Mouse (Mus musculus) left cerebral cortex, postnatal 14 days (tissue): ENCODE data around the gene Fat1. TPM values are rescaled to one million over a fixed set of nuclear protein-coding genes. Genes with fewer than 3 reads are reported as not detected.

Experiments
- DNase-seq, 2 experiments: peaks; one replicate each; pipeline ENCODE4 v3.0.0; 2021 to 2022; ENCODE audit warnings: low spot score in 2 of 2, mixed read lengths in 1 of 2
- intact Hi-C: fragments of 180-260 bp; cut with DNase I; formaldehyde crosslinking; loops from one replicate; pipeline ENCODE4 v1.15.1; 2025
- long read RNA-seq, 2 experiments: library from polyadenylated mRNA; stranded (forward); transcript quantifications; one replicate each; pipeline ENCODE4 v2.0.0; 2021
- total RNA-seq, 2 experiments: library from RNA; stranded (reverse); gene quantifications; 2 replicates each; pipeline ENCODE4 v1.2.3; 2021

Gene Fat1
- 10 to 100 TPM; 34.2 to 37.4 TPM for total RNA-seq
- long read RNA-seq, experiment 1, partial matches to known transcripts = 1 of 2 reads
- long read RNA-seq, experiment 1, other reads (novel, unspliced or antisense) = 1 of 2 reads
- long read RNA-seq, experiment 2, partial matches to known transcripts = 2 of 3 reads
- long read RNA-seq, experiment 2, other reads (novel, unspliced or antisense) = 1 of 3 reads

DNA sequence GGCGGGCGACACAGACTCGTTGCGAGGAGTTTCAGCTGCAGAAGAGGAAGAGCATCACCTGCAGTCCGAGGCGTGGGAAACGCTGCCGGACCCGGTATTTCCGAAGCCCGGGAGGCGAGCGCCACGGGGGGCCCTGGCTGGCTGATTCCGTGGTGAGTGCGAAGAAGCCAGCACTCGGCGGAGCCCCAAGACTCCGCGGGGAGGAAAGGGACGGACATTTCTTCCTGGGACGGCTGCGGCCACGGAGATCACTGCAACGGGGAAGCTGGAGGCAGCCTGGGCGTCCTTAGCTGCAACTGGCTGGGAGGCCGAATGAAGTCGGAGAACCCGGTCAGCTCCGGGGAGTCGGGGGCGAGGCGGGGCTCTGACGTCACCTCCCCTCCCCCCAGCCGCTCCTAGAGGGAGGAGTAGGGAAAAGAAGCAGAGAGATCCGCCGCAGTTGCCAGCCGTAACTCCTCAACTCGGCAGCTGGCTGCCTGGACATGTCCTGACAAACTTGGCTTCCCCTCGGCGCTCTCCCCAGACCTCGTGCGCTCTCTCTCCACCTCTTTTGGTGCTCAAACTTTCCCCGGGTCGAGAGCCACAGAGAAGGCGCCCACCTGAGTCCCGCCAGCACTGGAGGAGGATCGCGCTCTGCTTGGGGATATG lies at the start of gene Fat1:
TSS of gene Fat1 (plus strand) at position 598 of the 648 bp plus-strand sequence.
- peak; percentile 50 to 75 for DNase-seq
- intact Hi-C loops = loop anchor here (5.0 kb wide), 4 partner anchors 52 to 898 kb away; no protein-coding TSS in a partner anchor

DNA sequence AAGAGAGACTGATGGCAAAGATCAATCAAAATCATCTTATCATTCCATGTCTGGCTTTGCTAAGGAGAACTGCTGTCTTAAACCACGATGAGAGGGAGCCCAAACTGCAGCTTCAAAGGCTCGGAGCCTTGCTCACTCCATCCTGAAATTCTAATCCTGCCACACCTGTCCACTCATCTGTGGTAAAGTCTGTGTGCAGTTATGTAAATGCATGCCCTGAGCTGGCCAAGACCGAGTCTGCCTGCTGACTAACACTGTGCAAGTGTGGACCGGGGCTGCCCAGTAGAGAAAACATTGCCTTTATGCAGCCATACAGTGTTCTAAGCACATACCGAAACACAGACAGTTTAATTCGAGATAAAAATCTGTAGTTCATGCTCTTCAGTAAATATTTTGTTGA lies 40.6 kb upstream of the Fat1 start:
- intact Hi-C loops = no loop called here

DNA sequence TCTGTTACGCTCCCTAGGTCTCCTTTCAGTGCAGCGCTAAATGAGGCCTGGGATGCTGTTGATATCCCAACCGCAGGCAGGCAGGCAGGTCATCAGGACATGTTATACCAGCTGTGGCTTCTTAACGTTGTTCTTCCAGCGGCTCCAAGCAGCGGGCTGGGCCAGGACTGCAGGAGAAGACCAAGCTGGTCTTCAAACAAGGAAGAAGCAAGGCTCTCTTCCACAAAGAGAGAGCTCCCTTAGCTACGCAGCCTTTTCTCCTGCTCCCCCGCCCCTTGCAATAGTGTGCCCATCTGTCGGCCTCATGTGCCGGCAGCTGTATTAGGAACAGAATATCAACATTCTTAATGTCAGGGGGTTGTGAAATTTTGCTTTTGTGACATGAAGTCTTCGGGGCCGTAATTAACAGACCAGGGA lies 35.7 kb upstream of the Fat1 start:
- DNase-seq = peak; percentile 2 to 7
- intact Hi-C loops = no loop called here

More for the DNA sequence above, 40.6 kb upstream of the Fat1 start:
- DNase-seq = no peak

DNA sequence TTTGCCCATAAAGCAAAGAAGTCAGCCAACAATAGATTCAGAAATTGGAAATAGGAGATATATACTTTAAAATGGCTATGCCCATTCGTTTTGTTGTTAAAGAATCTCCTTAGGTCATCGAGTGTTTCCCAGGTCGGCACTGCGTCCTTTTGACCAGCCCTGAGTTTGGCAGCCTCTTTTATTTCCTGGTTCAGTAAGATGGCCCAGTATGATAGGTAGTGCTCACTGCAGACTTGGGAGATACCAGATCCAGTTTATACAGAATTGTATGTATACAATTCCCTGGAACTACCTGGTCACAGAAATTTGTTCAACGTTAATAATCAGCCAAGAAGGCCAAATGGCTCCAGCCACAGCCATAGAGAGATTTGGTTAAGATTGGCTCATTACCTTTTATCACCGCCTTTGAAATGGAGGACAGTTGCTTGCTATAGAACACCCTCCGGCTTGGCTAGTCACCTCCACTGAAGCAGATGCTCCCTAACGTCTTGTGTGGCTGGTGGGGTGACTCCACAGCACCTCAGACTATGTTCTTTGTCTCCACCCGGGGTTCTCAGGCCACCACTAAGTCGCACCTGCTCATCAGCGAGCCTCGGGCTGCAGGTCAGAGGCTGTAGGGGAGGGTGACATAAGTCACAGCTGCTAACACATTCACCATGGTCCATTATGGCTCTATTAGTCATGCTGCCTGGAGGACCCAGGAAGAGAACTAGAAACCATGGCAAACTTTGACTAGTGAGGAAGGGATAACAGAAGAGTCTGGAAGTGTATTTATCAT lies 23.9 kb upstream of the Fat1 start:
- intact Hi-C loops = no loop called here
- no peak for DNase-seq

DNA sequence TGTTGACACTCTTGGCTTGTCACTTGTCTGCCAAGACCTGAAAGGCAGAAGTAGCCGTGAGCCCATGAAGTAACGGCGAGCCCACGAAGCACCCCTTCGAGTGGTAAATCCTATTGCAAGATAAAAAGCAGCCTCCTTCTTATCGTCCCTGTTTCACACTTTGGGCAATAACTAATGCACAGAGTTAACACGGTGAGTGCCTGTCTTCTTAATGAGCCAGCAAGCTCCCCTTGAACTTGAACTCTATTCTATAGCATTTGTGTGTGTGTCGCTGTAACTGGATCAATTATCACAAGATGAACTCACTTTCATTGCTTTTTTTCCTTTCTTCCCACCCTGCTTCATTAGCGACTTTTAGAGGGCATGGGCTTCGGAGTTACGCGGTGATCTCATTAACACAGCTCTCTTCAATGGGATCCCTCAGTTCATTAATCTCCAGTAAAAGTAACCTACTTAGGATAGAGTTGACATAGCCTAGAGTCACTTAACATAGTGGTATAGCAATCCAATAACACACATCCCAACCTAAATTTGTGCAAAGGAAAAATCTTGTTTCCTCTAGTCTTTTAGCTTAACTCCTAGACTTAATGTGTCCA lies 15.7 kb upstream of the Fat1 start:
- intact Hi-C loops = no loop called here

DNA sequence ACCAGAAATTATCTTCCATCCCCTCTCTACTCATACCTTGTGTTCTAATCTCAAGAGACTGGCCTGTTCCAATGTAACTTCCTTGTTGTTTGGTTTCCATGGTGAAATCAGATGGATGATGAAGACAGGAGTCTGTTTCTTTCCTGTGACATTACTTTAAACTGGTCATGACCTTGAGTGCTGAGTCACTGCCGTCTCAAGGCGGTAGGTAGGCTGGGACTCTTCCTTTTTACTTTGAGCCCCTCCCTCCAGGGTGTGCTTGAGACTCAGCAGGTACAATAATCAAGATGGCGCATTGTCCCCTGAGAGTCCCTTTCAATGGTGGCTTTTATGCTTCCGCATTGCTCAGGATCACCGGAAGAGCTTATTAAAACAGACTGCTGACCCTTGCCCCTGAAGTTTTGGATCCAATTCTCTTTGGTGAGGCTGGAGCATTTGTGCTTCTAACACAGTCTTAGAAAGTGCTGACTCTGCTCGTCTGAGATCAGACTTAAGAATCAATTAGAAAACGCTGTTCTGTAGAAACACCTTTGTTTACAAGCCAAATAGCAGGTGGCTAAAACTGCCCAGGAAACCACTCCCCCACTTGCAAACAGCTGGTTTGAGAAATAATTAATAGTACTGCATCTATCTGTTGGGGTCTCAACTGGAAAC lies 14.7 kb upstream of the Fat1 start:
- intact Hi-C loops = no loop called here
- no peak for DNase-seq

More for the DNA sequence above, 15.7 kb upstream of the Fat1 start:
- no peak for DNase-seq

DNA sequence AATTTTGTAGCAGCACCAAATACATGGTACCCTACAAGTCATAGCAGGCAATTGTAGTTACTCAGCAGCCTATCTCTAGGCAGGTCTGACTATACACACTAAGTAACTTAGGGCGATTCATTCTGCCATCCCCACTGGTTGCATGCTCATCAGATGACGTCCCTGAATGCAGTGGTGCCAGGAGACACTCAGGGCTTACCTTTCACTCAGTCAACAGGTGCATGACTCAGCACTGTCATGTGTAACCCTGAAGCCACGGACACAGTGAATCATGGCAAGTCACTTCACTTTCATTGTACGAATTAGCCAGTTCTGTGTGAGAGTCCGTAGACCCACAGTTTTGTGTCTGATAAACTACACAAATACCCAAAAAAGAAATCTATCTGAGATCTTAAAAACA lies 10.3 kb upstream of the Fat1 start:
- intact Hi-C loops = no loop called here
- no peak for DNase-seq

DNA sequence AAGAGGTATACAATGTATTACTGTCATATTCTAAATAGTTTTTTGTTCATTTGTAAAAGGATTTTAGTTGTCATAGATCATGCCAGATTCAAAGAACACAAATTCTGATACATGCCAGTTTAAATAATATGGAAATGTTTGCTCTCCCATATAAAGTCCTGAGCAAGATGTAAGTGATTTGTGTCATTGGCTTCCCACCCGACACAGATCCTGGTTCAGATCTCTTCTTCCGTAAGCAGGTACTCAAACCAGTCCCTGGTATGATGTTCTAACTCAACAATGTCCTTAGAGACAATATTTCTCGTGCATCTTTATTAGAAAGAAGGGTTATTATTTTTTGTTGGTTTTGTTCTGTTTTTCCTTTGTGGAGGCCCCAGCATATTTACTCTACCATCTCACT lies 5.2 kb upstream of the Fat1 start:
- no peak for DNase-seq
- intact Hi-C loops = no loop called here

DNA sequence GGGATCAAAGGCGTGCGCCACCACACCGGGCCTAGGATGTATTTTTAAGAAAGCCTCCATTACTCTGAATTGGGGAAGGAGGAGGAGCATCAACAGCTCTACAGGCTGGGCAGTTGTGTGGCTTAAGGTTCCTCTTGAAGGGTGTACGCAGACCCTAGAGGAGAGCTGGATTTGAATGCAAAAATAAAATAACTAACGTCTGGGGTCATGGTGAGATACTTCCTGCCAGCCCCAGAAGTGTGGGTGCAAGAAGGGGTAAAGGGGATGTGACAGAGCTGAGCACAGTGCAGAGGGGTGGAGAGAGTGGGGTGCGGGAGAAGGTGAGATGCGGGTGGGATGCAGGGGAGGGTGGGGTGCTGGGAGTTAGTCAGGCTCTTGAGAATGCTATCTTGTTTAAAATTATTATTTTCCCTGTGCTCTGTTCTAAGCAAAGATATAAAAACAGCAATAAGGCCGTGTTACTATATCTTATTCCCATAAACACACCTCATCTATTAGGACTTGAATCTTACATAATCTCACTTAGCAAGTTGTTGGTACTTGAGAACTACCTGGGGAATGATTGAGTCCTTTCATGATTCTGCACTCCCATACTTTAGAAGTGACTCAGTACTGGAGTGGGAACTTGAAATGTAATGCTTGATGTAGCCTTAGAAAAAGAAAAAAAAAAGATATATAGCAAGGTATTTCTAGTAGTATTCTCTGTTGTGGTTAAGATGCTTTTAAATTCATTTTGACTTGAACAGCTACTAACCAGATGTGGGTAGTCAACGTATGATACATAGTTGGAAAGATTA lies 2.5 kb upstream of the Fat1 start:
- intact Hi-C loops = no loop called here
- no peak for DNase-seq

DNA sequence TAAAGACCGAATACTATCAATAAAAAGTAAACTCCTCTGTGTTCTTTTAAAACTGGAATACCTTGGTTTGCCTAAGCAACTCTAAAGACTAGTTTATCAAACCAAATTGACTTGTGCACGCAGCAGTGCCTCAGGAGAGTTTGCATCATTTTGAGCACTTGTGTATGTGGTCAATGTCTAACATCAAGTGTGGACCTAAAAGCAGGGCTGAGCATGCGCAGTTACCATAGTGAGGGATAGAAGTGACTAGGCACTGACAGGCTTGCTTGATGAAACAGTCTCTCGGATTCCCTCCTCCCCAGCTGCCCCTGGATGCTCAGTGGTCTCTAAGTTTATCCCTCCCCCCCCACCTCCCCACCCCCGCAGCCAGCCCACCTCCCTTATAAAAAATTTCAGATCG lies 1.8 kb upstream of the Fat1 start:
- intact Hi-C loops = no loop called here
- DNase-seq = no peak

DNA sequence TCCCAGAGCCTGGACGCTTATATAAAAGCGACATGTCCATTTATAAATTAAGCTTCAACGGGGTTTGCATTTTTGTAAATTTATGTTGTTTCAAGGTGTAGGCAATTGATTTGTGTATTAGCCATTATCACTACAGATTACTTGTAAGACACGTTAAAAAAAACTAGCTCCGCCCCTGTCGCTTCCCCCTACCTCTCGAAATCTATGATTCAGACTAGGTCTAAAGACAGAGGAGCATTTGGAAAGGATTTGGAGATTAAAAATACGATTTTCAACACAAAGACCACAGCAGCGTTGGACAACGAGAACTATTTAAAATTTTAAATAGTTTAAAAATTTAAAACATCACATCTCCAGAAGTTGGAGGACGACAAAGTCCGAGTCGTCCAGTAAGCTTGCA lies 831 bp upstream of the Fat1 start:
- intact Hi-C loops = no loop called here
- no peak for DNase-seq

DNA sequence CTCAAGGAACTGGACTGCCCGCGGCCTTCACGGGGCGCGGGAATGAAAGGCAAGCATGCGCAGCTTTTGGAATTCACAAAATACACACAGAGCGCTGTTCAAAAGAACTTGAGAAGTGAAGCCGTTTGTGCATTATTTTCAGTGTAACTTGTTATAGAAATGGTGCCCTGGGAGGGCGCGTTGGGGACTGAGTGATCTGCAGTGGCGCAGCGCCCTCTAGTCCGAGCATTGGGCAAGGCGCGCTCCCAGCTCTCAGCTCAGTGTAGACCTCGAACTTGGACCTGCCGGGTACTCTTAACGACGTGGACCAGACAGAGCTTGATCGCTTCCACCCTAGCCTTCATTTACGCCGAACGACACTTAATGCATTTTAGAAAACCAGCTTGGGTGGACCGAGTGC lies 494 bp downstream of the Fat1 start:
- intact Hi-C loops = loop anchor here (5.0 kb wide), 4 partner anchors 52 to 898 kb away; no protein-coding TSS in a partner anchor

DNA sequence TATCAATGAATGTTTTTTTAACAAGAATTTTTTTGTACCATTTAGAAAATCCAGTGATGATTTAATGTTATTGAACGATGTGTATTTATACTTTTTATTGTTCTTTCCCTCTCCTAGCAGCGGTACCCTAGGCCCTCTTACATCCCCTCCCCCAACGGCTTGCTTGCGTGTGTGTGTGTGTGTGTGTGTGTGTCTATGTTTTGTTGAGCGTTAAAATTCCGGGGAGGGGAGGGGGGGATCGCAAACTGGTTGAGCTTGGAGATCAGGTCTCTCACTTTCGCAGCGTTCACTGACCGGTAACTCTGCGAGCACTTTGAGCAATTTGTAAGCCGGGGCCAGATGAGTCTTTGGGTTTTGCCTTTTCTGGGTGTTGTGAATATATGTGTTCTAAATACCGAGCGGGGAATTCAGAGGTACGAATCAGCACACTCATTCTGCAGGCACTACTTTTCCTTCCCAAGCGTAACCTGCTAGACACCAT lies 1.3 kb downstream of the Fat1 start:
- DNase-seq = no peak
- intact Hi-C loops = loop anchor here (5.0 kb wide), 4 partner anchors 51 to 899 kb away; no protein-coding TSS in a partner anchor

More for the DNA sequence above, 494 bp downstream of the Fat1 start:
- DNase-seq = peak; percentile 87 to 90

DNA sequence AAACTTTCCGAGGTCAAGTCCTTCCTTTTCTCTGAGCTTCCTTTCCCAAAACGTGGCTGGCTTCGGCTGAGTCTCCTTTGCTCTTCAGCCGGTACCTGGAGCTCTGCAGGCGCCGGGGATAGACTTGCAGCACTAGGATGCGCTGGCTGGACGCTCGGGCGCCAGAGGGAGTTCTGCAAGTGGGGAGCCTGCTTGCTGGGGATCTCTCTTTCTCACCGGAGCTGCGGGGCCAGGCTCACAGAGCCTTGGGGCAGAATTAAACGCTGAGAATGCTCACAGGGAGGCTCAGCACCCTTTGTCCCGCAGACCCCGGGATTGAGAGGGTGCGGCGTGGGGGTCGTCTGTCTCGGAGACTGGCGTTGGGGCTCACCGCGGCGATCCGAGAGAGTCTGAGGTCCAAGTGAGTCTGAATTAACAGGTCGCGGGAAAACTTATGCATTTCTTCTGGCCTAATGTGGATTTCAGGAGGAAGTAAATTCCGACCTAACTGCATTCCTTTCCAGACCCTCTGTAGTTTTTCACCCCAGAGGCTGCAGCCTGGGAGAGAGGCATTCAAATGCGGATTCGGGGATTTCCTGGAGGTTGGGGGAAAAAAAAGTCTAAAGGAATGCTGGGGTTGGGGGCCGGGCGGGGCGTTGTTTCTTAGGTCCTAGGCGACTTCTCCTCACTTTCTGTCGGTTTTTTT lies 2.0 kb downstream of the Fat1 start:
- peak in 1 of 2 experiments; percentile 73 for DNase-seq
- intact Hi-C loops = loop anchor here (5.0 kb wide), 4 partner anchors 50 to 900 kb away; no protein-coding TSS in a partner anchor

DNA sequence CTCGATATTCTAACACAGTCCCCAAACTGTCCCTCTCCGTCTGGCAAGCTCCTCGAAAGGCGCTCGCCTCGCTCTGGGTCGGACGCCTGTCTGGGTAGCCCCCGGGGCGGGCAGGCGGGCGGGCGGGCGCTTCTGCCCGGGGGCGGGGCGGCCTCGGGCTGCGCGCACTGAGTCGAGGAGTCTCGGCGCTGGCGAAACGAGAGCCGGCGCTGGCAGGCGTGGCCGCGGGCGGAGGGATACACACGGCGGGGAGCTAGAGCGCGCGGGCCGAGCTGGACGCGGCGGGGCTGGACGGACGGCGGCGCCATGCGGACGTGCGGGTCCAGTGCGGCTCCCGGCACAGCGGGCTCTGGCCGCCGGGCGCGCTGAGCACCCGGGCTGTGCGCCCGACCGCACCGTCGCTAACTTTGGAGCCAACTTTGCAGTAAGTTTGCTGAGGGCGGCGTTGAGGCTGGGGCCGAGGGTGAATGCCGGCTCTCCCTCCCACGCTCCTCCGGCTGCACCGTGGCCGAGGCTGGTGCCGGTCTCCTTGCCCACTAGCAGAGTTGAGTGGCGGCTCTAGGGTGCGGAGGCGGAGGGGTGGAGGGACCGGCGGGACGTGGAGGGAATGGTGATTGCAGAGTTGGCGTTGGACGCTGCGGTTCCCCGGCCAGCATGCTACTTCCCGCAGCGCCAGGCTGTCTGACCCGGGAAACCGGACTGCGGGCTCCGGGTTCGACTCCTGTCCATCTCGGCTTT lies 2.8 kb downstream of the Fat1 start:
- DNase-seq = peak; percentile 87 to 91
- intact Hi-C loops = loop anchor here (5.0 kb wide), 4 partner anchors 49 to 901 kb away; no protein-coding TSS in a partner anchor

DNA sequence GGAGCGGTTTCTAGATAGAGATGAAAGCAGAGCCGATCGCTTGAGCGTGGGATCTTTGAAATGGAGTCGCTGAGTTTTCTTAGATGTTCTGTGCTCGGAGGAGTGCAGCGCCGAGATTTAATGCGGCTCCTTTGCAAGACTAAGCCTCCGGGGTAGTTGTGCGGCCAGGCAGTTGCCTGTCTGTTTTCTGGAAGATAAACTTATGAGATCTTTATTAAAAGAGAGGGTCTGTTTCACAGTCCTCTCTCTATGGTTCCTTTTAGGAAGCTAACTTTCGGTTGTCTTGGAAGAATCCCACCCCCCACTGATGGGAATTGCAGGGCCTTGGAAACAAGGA lies 3.4 kb downstream of the Fat1 start:
- DNase-seq = no peak
- intact Hi-C loops = loop anchor here (5.0 kb wide), 4 partner anchors 49 to 901 kb away; no protein-coding TSS in a partner anchor

DNA sequence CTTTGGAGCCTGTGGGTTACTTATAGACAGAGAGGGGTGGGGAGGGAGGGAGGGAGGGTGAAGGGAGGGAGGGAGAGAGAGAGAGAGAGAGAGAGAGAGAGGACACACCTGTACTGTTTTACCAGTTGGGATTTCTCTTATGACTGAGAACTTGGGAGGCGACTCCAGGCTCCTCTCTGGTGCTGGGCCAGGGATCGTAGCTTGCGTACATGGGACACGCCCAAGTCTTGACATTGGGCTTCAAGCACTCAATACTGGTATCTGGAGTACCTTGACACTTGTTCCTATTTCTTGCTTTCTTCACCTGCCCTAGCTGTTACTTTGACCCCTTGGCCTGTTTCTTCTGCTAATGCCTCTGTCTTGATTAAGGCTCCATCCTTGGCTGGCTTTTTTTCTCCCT lies 10.3 kb downstream of the Fat1 start:
- DNase-seq = no peak
- intact Hi-C loops = no loop called here
